Mouse (Mus musculus): ENCODE data around the gene Mylpf.

GRCm38 (mm10) chr7:127256518-127256917 is 47.8 kb downstream of the Mylpf start:
- TF ChIP-seq CTCF (IDR thresholded peaks at IDR 0.05; ENCODE audit: low read depth, low read length) (no peak), GATA1 (IDR thresholded peaks at IDR 0.05; ENCODE audit: borderline replicate concordance, low read length) (no peak)

All from G1E (cell line).